Mouse (Mus musculus): ENCODE data around the gene Calr3.

The Calr3 gene

GRCm38 (mm10) chr8:72376309-72376708 lies 67.4 kb downstream of the Calr3 start:
- in situ Hi-C loops (cut with MboI; ENCODE audit: low pct_unique_long_range_greater_than_20kb in 1 of 2, low sequenced_read_pairs in 2 of 2, unreplicated experiment in 1 of 2): no loop called here

- in situ Hi-C loops (cut with MboI; ENCODE audit: low pct_unique_long_range_greater_than_20kb in 1 of 2, low sequenced_read_pairs in 2 of 2, unreplicated experiment in 1 of 2): no loop called here
These were observed 68.5 kb downstream of the Calr3 start for GRCm38 (mm10) chr8:72375161-72375560.

All from mouse embryonic stem cell (cell line).